Mouse (Mus musculus) lung, postnatal 0 days (tissue): ENCODE data around the gene Tmem45b.

Source experiments
- CTCF ChIP-seq: IDR thresholded peaks from 2 replicates; pipeline ENCODE4 v1.5.1; 2016; ENCODE audit warnings: antibody characterized with exemption, mild to moderate bottlenecking
- EP300 ChIP-seq: IDR thresholded peaks from 2 replicates; pipeline ENCODE4 v1.6.1; 2016; ENCODE audit warnings: antibody characterized with exemption, mild to moderate bottlenecking, control low read depth

DNA sequence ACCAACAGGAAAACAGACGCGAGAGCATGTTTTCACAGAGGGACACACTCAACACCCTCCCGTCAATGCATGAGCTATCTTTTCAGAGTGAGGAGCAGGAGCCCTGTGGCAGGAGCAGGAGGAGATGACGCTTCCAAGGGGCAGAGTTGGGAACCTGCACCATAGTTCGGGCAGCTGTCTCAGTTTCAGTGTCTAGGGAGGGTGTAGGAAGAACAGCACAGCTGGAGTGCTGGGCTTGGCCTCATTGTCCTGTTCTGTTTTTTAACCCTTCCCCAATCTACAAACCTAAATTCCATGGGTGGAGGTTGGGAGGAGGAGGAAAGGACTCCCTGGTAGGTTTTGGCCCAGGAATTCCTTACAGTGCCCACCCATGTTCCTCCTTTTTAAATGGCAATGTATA is 25.4 kb downstream of the Tmem45b start:
- no peak for TF ChIP-seq CTCF
- no peak for TF ChIP-seq EP300
